Mouse (Mus musculus) limb, embryonic 11.5 days (tissue): ENCODE measurements around the gene Ncs1. TPM values are rescaled to one million over a fixed set of nuclear protein-coding genes. Genes with fewer than 3 reads are reported as not detected.

ENCODE experiments used
- ATAC-seq: fragments of 200-750 bp; cut with Nextera tagmentation; 2 replicates; pipeline ENCODE4 v1.8.0; 2017; ENCODE audit warnings: low read depth; ENCODE audit not compliant: insufficient number of reproducible peaks, low FRiP score, low TSS enrichment
- DNase-seq: peaks from one replicate; pipeline ENCODE4 v3.0.0-alpha.2; 2015; ENCODE audit warnings: low spot score
- H3K27ac ChIP-seq: fragments of 300-500 bp; sonication (generic); replicated peaks from 2 replicates; pipeline ENCODE4 v1.5.1; 2014; ENCODE audit warnings: low read depth, mild to moderate bottlenecking, low read length
- H3K27me3 ChIP-seq: fragments of 300-500 bp; sonication (generic); 2 replicates; pipeline ENCODE4 v1.6.1; 2014; ENCODE audit warnings: mild to moderate bottlenecking, low read length, mixed read lengths; ENCODE audit not compliant: control insufficient read depth, insufficient read depth
- H3K36me3 ChIP-seq: fragments of 300-500 bp; sonication (generic); 2 replicates; pipeline ENCODE4 v1.6.1; 2014; ENCODE audit warnings: mild to moderate bottlenecking, low read length, moderate library complexity, mixed read lengths; ENCODE audit not compliant: control insufficient read depth, insufficient read depth
- H3K4me1 ChIP-seq: fragments of 300-500 bp; sonication (generic); 2 replicates; pipeline ENCODE4 v1.6.1; 2014; ENCODE audit warnings: low read length, mixed read lengths; ENCODE audit not compliant: control insufficient read depth, insufficient read depth
- H3K4me2 ChIP-seq: fragments of 300-500 bp; sonication (generic); 2 replicates; pipeline ENCODE4 v1.6.1; 2014; ENCODE audit warnings: low read depth, mild to moderate bottlenecking, moderate library complexity; ENCODE audit not compliant: severe bottlenecking
- H3K4me3 ChIP-seq: fragments of 300-500 bp; sonication (generic); 2 replicates; pipeline ENCODE4 v1.5.1; 2014; ENCODE audit warnings: low read depth, low read length
- H3K9ac ChIP-seq: fragments of 300-500 bp; sonication (generic); 2 replicates; pipeline ENCODE4 v1.6.1; 2014; ENCODE audit warnings: mild to moderate bottlenecking, low read length
- H3K9me3 ChIP-seq: fragments of 300-500 bp; sonication (generic); 2 replicates; pipeline ENCODE4 v1.6.1; 2016; ENCODE audit warnings: low read length; ENCODE audit not compliant: control insufficient read depth
- WGBS: fragments of 180-500 bp; shearing (Covaris S2); extraction: QIAGEN DNeasy Blood & Tissue Kit; methylation state at CpG from one replicate; pipeline ENCODE4 v1.1.7; 2014; 5-methylcytosine and 5-hydroxymethylcytosine counted together
- polyA plus RNA-seq: library from polyadenylated mRNA; unstranded; fragments of >200 nt; fragmentation: Nextera tagmentation; extraction: Ambion mirVana; gene quantifications from 2 replicates; pipeline ENCODE4 v1.2.1, GENCODE M21; 2014

Gene Ncs1
- polyA plus RNA-seq, 1 experiment from 2014 or later = 59.6 TPM

GRCm38 (mm10) chr2:31208544-31209142 is 37.0 kb upstream of the Ncs1 start:
- ATAC-seq = no peak
- Histone ChIP-seq H3K27me3 (no peaks in the 10 kb centered on the region), H3K4me3 (no peak overlapping the region), H3K4me1 (peaks cover 7% of the 10 kb centered on the region; the same call in 1 of the 2 replicates), H3K9ac (no peak overlapping the region), H3K36me3 (peaks cover 6% of the 10 kb centered on the region; the same call in 1 of the 2 replicates), H3K4me2 (no peak overlapping the region), H3K9me3 (no peaks in the 10 kb centered on the region), H3K27ac (no peak overlapping the region)
- WGBS = 93% methylated on average over 13 of the region's 13 CpGs
- no peak for DNase-seq

- H3K9me3 ChIP-seq = no peaks in the 10 kb centered on the region
- H3K4me3 ChIP-seq = no peak overlapping the region
- 91% methylated on average over 4 of the region's 4 CpGs for WGBS
- H3K9ac ChIP-seq = no peak overlapping the region
- peaks cover 6% of the 10 kb centered on the region; the same call in 1 of the 2 replicates for H3K36me3 ChIP-seq
- DNase-seq (no peak), ATAC-seq (no peak)
- H3K4me1 ChIP-seq = peaks cover 7% of the 10 kb centered on the region; the same call in 1 of the 2 replicates
- no peak overlapping the region for H3K4me2 ChIP-seq
- H3K27me3 ChIP-seq = no peaks in the 10 kb centered on the region
- no peak overlapping the region for H3K27ac ChIP-seq
Observed at GRCm38 (mm10) chr2:31209525-31209924, 36.1 kb upstream of the Ncs1 start.

GRCm38 (mm10) chr2:31210144-31210847 is 35.3 kb upstream of the Ncs1 start:
- 84% methylated on average over 11 of the region's 11 CpGs for WGBS
- Histone ChIP-seq H3K27me3 (no peaks in the 10 kb centered on the region), H3K27ac (no peak overlapping the region), H3K4me3 (no peak overlapping the region), H3K9me3 (no peaks in the 10 kb centered on the region), H3K9ac (no peak overlapping the region), H3K36me3 (peaks cover 8% of the 10 kb centered on the region; the same call in 1 of the 2 replicates), H3K4me2 (no peak overlapping the region), H3K4me1 (peaks cover 7% of the 10 kb centered on the region; the same call in 1 of the 2 replicates)
- ATAC-seq (no peak), DNase-seq (no peak)

- Histone ChIP-seq H3K4me1 (no peaks in the 10 kb centered on the region), H3K27me3 (no peaks in the 10 kb centered on the region), H3K9me3 (no peaks in the 10 kb centered on the region), H3K4me3 (no peak overlapping the region), H3K36me3 (peaks cover 8% of the 10 kb centered on the region; the same call in 1 of the 2 replicates), H3K9ac (no peak overlapping the region), H3K27ac (no peak overlapping the region), H3K4me2 (no peak overlapping the region)
- WGBS = 51% methylated on average over 3 of the region's 3 CpGs
- DNase-seq (no peak), ATAC-seq (no peak)
Observed at GRCm38 (mm10) chr2:31211204-31211603, 34.4 kb upstream of the Ncs1 start.

GRCm38 (mm10) chr2:31214211-31214796 is 31.3 kb upstream of the Ncs1 start:
- Histone ChIP-seq H3K36me3 (peaks cover 5% of the 10 kb centered on the region; the same call in 1 of the 2 replicates), H3K27ac (no peak overlapping the region), H3K9me3 (no peaks in the 10 kb centered on the region), H3K4me3 (no peak overlapping the region), H3K27me3 (no peaks in the 10 kb centered on the region), H3K9ac (no peak overlapping the region), H3K4me1 (no peaks in the 10 kb centered on the region), H3K4me2 (no peak overlapping the region)
- ATAC-seq = no peak
- no peak for DNase-seq
- 91% methylated on average over 16 of the region's 16 CpGs for WGBS

GRCm38 (mm10) chr2:31218611-31219010 is 27.0 kb upstream of the Ncs1 start:
- Histone ChIP-seq H3K27me3 (no peaks in the 10 kb centered on the region), H3K4me1 (no peaks in the 10 kb centered on the region), H3K4me3 (no peak overlapping the region), H3K27ac (no peak overlapping the region), H3K36me3 (peaks cover 2% of the 10 kb centered on the region; the same call in 1 of the 2 replicates), H3K4me2 (no peak overlapping the region), H3K9ac (no peak overlapping the region), H3K9me3 (no peaks in the 10 kb centered on the region)
- no peak for DNase-seq
- no peak for ATAC-seq
- WGBS = 87% methylated on average over 3 of the region's 3 CpGs

GRCm38 (mm10) chr2:31219470-31219869 is 26.2 kb upstream of the Ncs1 start:
- Histone ChIP-seq H3K9me3 (no peaks in the 10 kb centered on the region), H3K27me3 (no peaks in the 10 kb centered on the region), H3K9ac (no peak overlapping the region), H3K4me2 (no peak overlapping the region), H3K36me3 (peaks cover 2% of the 10 kb centered on the region; the same call in 1 of the 2 replicates), H3K4me3 (no peak overlapping the region), H3K4me1 (no peaks in the 10 kb centered on the region), H3K27ac (no peak overlapping the region)
- ATAC-seq (no peak), DNase-seq (no peak)
- WGBS = 89% methylated on average over 6 of the region's 6 CpGs

- no peaks in the 10 kb centered on the region for H3K9me3 ChIP-seq
- ATAC-seq = no peak
- WGBS = 72% methylated on average over 7 of the region's 7 CpGs
- H3K27me3 ChIP-seq = no peaks in the 10 kb centered on the region
- H3K4me3 ChIP-seq = no peak overlapping the region
- H3K4me1 ChIP-seq = no peaks in the 10 kb centered on the region
- no peaks in the 10 kb centered on the region; the same call in 1 of the 2 replicates for H3K36me3 ChIP-seq
- no peak for DNase-seq
- no peak overlapping the region for H3K27ac ChIP-seq
- H3K9ac ChIP-seq = no peak overlapping the region
- no peak overlapping the region for H3K4me2 ChIP-seq
Observed at GRCm38 (mm10) chr2:31220844-31221243, 24.8 kb upstream of the Ncs1 start.
